Mouse (Mus musculus) midbrain, embryonic 12.5 days (tissue): ENCODE measurements around the gene Herc3. TPM values are rescaled to one million over a fixed set of nuclear protein-coding genes. Genes with fewer than 3 reads are reported as not detected.
"Not testable (repeated sequence)": the region's sequence is repeated elsewhere in the genome, so short reads cannot be mapped to it uniquely, and the experiment has no call there.

Experiments
- ATAC-seq: fragments of 200-750 bp; cut with Nextera tagmentation; 2 replicates; pipeline ENCODE4 v1.8.0; 2017; ENCODE audit warnings: low read depth, moderate TSS enrichment, moderate library complexity; ENCODE audit not compliant: low FRiP score
- H3K27ac ChIP-seq: fragments of 300-500 bp; sonication (generic); replicated peaks from 2 replicates; pipeline ENCODE4 v1.5.1; 2016; ENCODE audit warnings: mild to moderate bottlenecking
- H3K27me3 ChIP-seq: fragments of 300-500 bp; sonication (generic); 2 replicates; pipeline ENCODE4 v1.6.1; 2016; ENCODE audit warnings: mild to moderate bottlenecking
- H3K36me3 ChIP-seq: fragments of 300-500 bp; sonication (generic); 2 replicates; pipeline ENCODE4 v1.6.1; 2016
- H3K4me1 ChIP-seq: fragments of 300-500 bp; sonication (generic); 2 replicates; pipeline ENCODE4 v1.6.1; 2016
- H3K4me2 ChIP-seq: fragments of 300-500 bp; sonication (generic); replicated peaks from 2 replicates; pipeline ENCODE4 v1.6.1; 2016; ENCODE audit warnings: mild to moderate bottlenecking, moderate library complexity
- H3K4me3 ChIP-seq: fragments of 300-500 bp; sonication (generic); 2 replicates; pipeline ENCODE4 v1.5.1; 2016; ENCODE audit warnings: mild to moderate bottlenecking
- H3K9ac ChIP-seq: fragments of 300-500 bp; sonication (generic); replicated peaks from 2 replicates; pipeline ENCODE4 v1.6.1; 2016; ENCODE audit warnings: mild to moderate bottlenecking, moderate library complexity
- H3K9me3 ChIP-seq: fragments of 300-500 bp; sonication (generic); 2 replicates; pipeline ENCODE4 v1.6.1; 2016; ENCODE audit warnings: mild to moderate bottlenecking
- WGBS: fragments of 180-500 bp; shearing (Covaris S2); methylation state at CpG from one replicate; pipeline ENCODE4 v1.1.7; 2016; 5-methylcytosine and 5-hydroxymethylcytosine counted together
- polyA plus RNA-seq: library from polyadenylated mRNA; unstranded; fragments of >200 nt; fragmentation: Nextera tagmentation; extraction: Ambion mirVana; gene quantifications from 2 replicates; pipeline ENCODE4 v1.2.1, GENCODE M21; 2016

Herc3 gene
- 15.9 and 17.3 TPM in 2 replicates for polyA plus RNA-seq

- peak; percentile 93 for ATAC-seq
- WGBS = under 1% methylated on average over 65 of the region's 83 CpGs
These were observed at the start of gene Herc3 for GRCm38 (mm10) chr6:58831232-58832009. Herc3 (plus strand) TSS chr6:58831465.

DNA sequence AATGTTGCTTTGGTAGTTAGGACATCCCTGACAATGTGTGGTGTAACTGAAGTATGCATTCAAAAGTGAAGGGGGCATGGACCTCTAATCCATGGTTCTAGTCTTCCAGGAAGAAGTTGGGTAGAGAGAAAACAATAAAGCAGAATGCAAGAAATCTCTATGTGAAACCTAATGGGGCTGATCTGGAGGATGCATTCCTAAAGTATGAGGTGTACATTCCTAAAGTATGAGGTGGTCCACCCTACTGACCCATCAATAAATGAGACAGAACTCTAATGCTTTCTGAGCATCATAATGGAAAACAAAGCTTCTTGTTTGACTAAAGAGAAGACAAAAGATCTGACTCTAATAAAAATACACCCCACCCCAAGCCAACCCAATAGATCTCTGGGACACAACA is 29.9 kb upstream of the Herc3 start:
- H3K4me2 ChIP-seq = no peak overlapping the region
- no peaks in the 10 kb centered on the region for H3K27me3 ChIP-seq
- no peaks in the 10 kb centered on the region for H3K9me3 ChIP-seq
- no peak overlapping the region for H3K9ac ChIP-seq
- no peaks in the 10 kb centered on the region for H3K36me3 ChIP-seq
- no peak overlapping the region for H3K4me3 ChIP-seq
- no peaks in the 10 kb centered on the region for H3K4me1 ChIP-seq
- H3K27ac ChIP-seq = no peak overlapping the region
- ATAC-seq = no peak

More at GRCm38 (mm10) chr6:58831232-58832009, at the start of gene Herc3:
- H3K9me3 ChIP-seq = no peaks in the 10 kb centered on the region
- no peaks in the 10 kb centered on the region for H3K36me3 ChIP-seq
- H3K4me2 ChIP-seq = peak within 1 kb of the TSS; percentile 76
- H3K27me3 ChIP-seq = no peaks in the 10 kb centered on the region
- H3K27ac ChIP-seq = peak within 1 kb of the TSS; percentile 89
- H3K4me1 ChIP-seq = peaks cover 8% of the 10 kb centered on the region; the same call in 1 of the 2 replicates
- H3K4me3 ChIP-seq = peak within 1 kb of the TSS; percentile 84
- H3K9ac ChIP-seq = peak within 1 kb of the TSS; percentile 74

DNA sequence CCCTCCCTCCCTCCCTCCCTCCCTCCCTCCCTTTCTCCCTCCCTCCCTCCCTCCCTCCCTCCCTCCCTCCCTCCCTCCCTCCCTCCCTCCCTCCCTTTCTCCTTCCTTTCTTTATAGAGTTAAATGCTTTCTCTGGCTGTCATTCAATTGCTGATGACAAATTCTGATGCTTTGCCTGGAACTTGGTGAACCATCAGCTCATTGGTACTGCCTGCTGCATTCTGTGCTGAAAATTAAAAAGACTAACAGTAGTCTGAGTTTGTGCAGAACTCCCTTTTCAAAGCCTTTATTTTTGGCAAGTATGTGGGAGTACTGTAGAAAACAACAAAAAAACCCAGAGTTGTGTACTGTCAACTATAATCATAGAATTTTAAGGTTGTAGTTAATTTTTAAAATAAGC is 16.9 kb upstream of the Herc3 start:
- Histone ChIP-seq H3K4me3 (no peak overlapping the region), H3K9ac (no peak overlapping the region), H3K36me3 (no peaks in the 10 kb centered on the region), H3K4me2 (no peak overlapping the region), H3K4me1 (no peaks in the 10 kb centered on the region), H3K9me3 (no peaks in the 10 kb centered on the region), H3K27me3 (no peaks in the 10 kb centered on the region), H3K27ac (no peak overlapping the region)
- ATAC-seq = no peak

- not testable (repeated sequence) for H3K4me3 ChIP-seq, H3K9me3 ChIP-seq, H3K36me3 ChIP-seq, H3K27me3 ChIP-seq, ATAC-seq, H3K9ac ChIP-seq, H3K27ac ChIP-seq, H3K4me1 ChIP-seq, H3K4me2 ChIP-seq
- WGBS = over 99% methylated on average over 6 of the region's 11 CpGs
These were observed 14.2 kb upstream of the Herc3 start for GRCm38 (mm10) chr6:58817037-58817436.

- no peak for ATAC-seq
These were observed 5.6 kb upstream of the Herc3 start for GRCm38 (mm10) chr6:58825619-58826018.

GRCm38 (mm10) chr6:58826089-58826488 is 5.2 kb upstream of the Herc3 start:
- no peak overlapping the region for H3K9ac ChIP-seq
- ATAC-seq = no peak
- no peak overlapping the region for H3K4me3 ChIP-seq
- H3K27ac ChIP-seq = no peak overlapping the region
- 98% methylated on average over 2 of the region's 2 CpGs for WGBS
- no peak overlapping the region for H3K4me2 ChIP-seq
- no peaks in the 10 kb centered on the region for H3K36me3 ChIP-seq
- no peaks in the 10 kb centered on the region for H3K9me3 ChIP-seq
- no peaks in the 10 kb centered on the region for H3K27me3 ChIP-seq
- no peaks in the 10 kb centered on the region for H3K4me1 ChIP-seq

More at GRCm38 (mm10) chr6:58825619-58826018, 5.6 kb upstream of the Herc3 start:
- H3K4me1 ChIP-seq = no peaks in the 10 kb centered on the region
- no peak overlapping the region for H3K4me2 ChIP-seq
- no peaks in the 10 kb centered on the region for H3K36me3 ChIP-seq
- H3K27me3 ChIP-seq = no peaks in the 10 kb centered on the region
- H3K27ac ChIP-seq = no peak overlapping the region
- no peak overlapping the region for H3K9ac ChIP-seq
- no peaks in the 10 kb centered on the region for H3K9me3 ChIP-seq
- no peak overlapping the region for H3K4me3 ChIP-seq
- 91% methylated on average over 2 of the region's 2 CpGs for WGBS

DNA sequence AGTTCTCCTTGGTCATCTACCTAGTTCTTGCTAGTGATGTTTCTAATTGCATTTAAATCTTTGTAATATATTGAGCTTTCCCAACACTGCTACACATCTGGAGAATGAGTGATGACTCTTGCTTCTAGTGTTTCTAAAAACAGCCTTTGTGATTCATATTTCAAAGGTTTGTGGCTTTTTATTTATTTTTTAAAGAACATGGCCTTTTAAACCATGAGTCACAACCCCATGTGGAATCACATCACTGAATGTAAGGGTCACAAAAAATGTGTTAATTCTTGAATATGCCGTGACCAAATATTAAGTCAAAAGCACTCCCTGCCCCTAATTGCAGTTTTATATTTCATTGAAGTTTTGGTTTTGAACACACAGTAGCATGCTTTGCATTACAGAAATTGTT is 2.7 kb upstream of the Herc3 start:
- no peak for ATAC-seq
- Histone ChIP-seq H3K4me3 (no peak overlapping the region), H3K4me2 (no peak overlapping the region), H3K4me1 (peaks cover 8% of the 10 kb centered on the region; the same call in 1 of the 2 replicates), H3K9ac (no peak overlapping the region), H3K9me3 (no peaks in the 10 kb centered on the region), H3K36me3 (no peaks in the 10 kb centered on the region), H3K27ac (no peak overlapping the region), H3K27me3 (no peaks in the 10 kb centered on the region)
- 81% methylated on average over 1 of the region's 1 CpGs for WGBS

DNA sequence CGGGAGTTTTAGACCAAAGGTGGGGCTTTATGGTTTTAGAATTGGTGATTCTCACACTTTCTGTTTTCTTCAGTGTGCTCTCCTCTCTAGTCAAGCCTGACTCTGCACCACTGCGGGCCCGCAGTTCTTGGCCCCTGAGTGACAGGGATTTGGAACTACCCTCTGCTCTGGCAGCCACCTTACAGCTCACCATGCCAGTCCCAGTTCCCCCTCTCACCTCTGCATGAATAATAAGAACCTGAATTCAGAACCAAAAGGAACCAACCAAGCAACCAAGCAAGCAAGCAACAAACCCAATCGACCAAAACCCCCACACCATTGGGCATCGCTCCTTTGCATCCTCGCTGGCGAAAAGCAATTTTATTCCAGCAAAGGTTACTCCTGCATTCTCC is 429 bp upstream of the Herc3 start:
- ATAC-seq = peak; percentile 53
- Histone ChIP-seq H3K9me3 (no peaks in the 10 kb centered on the region), H3K36me3 (no peaks in the 10 kb centered on the region), H3K4me2 (peak overlapping the region; percentile 76), H3K9ac (peak overlapping the region; percentile 74), H3K27ac (peak overlapping the region; percentile 89), H3K4me3 (peak overlapping the region; percentile 84), H3K4me1 (peaks cover 8% of the 10 kb centered on the region; the same call in 1 of the 2 replicates), H3K27me3 (no peaks in the 10 kb centered on the region)
- WGBS = 12% methylated on average over 7 of the region's 7 CpGs

DNA sequence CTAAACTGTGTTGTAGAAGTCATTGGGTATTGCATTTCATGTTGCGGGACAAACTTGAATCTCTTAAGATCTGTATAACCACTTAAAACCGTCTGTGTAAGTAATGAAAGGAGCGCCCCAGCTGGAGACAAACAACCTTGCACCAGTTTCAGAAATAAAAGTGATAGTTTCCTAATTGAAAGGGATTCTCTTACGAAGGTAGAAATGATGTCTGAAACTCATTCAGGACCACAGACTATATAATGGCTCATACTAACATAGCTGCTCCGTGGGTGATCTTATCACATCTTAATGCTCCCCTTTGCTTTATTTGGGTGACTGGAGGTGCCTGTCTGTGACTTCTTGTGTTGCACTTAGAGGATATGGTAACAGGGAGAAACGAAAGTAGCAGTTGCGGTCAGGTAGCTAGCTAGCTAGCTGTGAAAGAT is 1.3 kb downstream of the Herc3 start:
- Histone ChIP-seq H3K36me3 (no peaks in the 10 kb centered on the region), H3K27ac (no peak overlapping the region), H3K27me3 (no peaks in the 10 kb centered on the region), H3K9me3 (no peaks in the 10 kb centered on the region), H3K4me3 (peak overlapping the region; percentile 84), H3K4me1 (peaks cover 8% of the 10 kb centered on the region), H3K9ac (no peak overlapping the region), H3K4me2 (peak overlapping the region; percentile 76)
- no peak for ATAC-seq
- 43% methylated on average over 7 of the region's 7 CpGs for WGBS

DNA sequence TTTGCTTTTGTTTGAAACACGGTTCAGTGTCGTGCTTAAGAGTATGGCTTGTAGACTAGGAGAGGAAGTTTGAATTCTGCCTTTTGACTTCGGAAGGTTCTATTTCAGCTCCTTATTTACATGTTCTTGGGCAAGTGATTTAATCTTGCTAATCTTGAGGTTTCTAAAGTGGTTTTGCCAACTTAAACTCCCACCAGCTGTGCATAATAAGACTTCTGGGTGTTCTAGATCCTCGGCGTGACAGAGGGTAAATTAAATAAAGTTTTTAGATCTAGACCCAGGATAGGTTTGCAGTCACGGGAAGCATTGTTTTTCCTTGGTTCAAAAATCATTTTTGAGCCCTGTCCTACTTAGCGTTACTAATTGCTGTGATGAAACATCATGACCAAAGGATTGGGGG is 3.2 kb downstream of the Herc3 start:
- Histone ChIP-seq H3K9ac (no peak overlapping the region), H3K4me3 (no peak overlapping the region), H3K9me3 (no peaks in the 10 kb centered on the region), H3K36me3 (no peaks in the 10 kb centered on the region), H3K4me1 (peaks cover 24% of the 10 kb centered on the region), H3K27me3 (no peaks in the 10 kb centered on the region), H3K4me2 (no peak overlapping the region), H3K27ac (no peak overlapping the region)
- WGBS = 87% methylated on average over 7 of the region's 7 CpGs
- ATAC-seq = no peak

- Histone ChIP-seq H3K4me1 (peaks cover 24% of the 10 kb centered on the region), H3K36me3 (no peaks in the 10 kb centered on the region), H3K4me3 (no peak overlapping the region), H3K27me3 (no peaks in the 10 kb centered on the region), H3K27ac (no peak overlapping the region), H3K4me2 (no peak overlapping the region), H3K9ac (no peak overlapping the region), H3K9me3 (no peaks in the 10 kb centered on the region)
- no peak for ATAC-seq
- 86% methylated on average over 1 of the region's 1 CpGs for WGBS
These were observed 4.3 kb downstream of the Herc3 start for GRCm38 (mm10) chr6:58835591-58835990.

- H3K4me2 ChIP-seq = no peak overlapping the region
- no peak for ATAC-seq
- WGBS = 98% methylated on average over 2 of the region's 2 CpGs
- H3K27me3 ChIP-seq = no peaks in the 10 kb centered on the region
- no peaks in the 10 kb centered on the region for H3K36me3 ChIP-seq
- H3K4me1 ChIP-seq = peaks cover 27% of the 10 kb centered on the region
- H3K4me3 ChIP-seq = no peak overlapping the region
- H3K27ac ChIP-seq = no peak overlapping the region
- H3K9me3 ChIP-seq = no peaks in the 10 kb centered on the region
- no peak overlapping the region for H3K9ac ChIP-seq
These were observed 5.2 kb downstream of the Herc3 start for GRCm38 (mm10) chr6:58836476-58836875.
